Mouse (Mus musculus) limb, embryonic 13.5 days (tissue): ENCODE data around the gene Abcd1. TPM values are rescaled to one million over a fixed set of nuclear protein-coding genes. Genes with fewer than 3 reads are reported as not detected.

Experiments used
- ATAC-seq: fragments of 200-750 bp; cut with Nextera tagmentation; 2 replicates; pipeline ENCODE4 v1.8.0; 2017; ENCODE audit warnings: low read depth, moderate number of reproducible peaks, moderate TSS enrichment; ENCODE audit not compliant: low FRiP score
- H3K27ac ChIP-seq: fragments of 300-500 bp; sonication (generic); 2 replicates; pipeline ENCODE4 v1.5.1; 2015; ENCODE audit warnings: inconsistent platforms, mild to moderate bottlenecking, moderate library complexity
- H3K27me3 ChIP-seq: fragments of 300-500 bp; sonication (generic); 2 replicates; pipeline ENCODE4 v1.6.1; 2015; ENCODE audit warnings: mild to moderate bottlenecking, inconsistent platforms
- H3K36me3 ChIP-seq: fragments of 300-500 bp; sonication (generic); 2 replicates; pipeline ENCODE4 v1.6.1; 2015; ENCODE audit warnings: inconsistent platforms, mild to moderate bottlenecking, moderate library complexity
- H3K4me1 ChIP-seq: fragments of 300-500 bp; sonication (generic); 2 replicates; pipeline ENCODE4 v1.6.1; 2015; ENCODE audit warnings: inconsistent platforms
- H3K4me2 ChIP-seq: fragments of 300-500 bp; sonication (generic); replicated peaks from 2 replicates; pipeline ENCODE4 v1.6.1; 2015; ENCODE audit warnings: inconsistent platforms, mild to moderate bottlenecking, moderate library complexity
- H3K4me3 ChIP-seq: fragments of 300-500 bp; sonication (generic); 2 replicates; pipeline ENCODE4 v1.5.1; 2015; ENCODE audit warnings: moderate library complexity, mild to moderate bottlenecking, inconsistent platforms
- H3K9ac ChIP-seq: fragments of 300-500 bp; sonication (generic); 2 replicates; pipeline ENCODE4 v1.6.1; 2015; ENCODE audit warnings: mild to moderate bottlenecking, inconsistent platforms
- H3K9me3 ChIP-seq: fragments of 300-500 bp; sonication (generic); 2 replicates; pipeline ENCODE4 v1.6.1; 2016; ENCODE audit warnings: inconsistent platforms
- WGBS: fragments of 180-500 bp; shearing (Covaris S2); methylation state at CpG from one replicate; pipeline ENCODE4 v1.1.7; 2015; 5-methylcytosine and 5-hydroxymethylcytosine counted together
- polyA plus RNA-seq: library from polyadenylated mRNA; unstranded; fragments of >200 nt; fragmentation: Nextera tagmentation; extraction: Ambion mirVana; gene quantifications from 2 replicates; pipeline ENCODE4 v1.2.1, GENCODE M21; 2015

Gene Abcd1
- polyA plus RNA-seq, 1 experiment from 2014 or later, result 17.1 TPM

GRCm38 (mm10) chrX:73787225-73787558, 70.8 kb downstream of the Abcd1 start:
- H3K36me3 ChIP-seq, result peaks cover 21% of the 10 kb centered on the region
- ATAC-seq, result no peak; the same call in 1 of the 2 replicates
- peaks cover 12% of the 10 kb centered on the region for H3K4me1 ChIP-seq
- peaks cover 5% of the 10 kb centered on the region for H3K27me3 ChIP-seq
- H3K9ac ChIP-seq, result peak overlapping the region; percentile 75
- H3K4me3 ChIP-seq, result peak overlapping the region; percentile 60
- WGBS, result 23% methylated on average over 22 of the region's 22 CpGs
- no peaks in the 10 kb centered on the region for H3K9me3 ChIP-seq
- H3K4me2 ChIP-seq, result peak overlapping the region; percentile 68
- peak overlapping the region; percentile 70; the same call in 1 of the 2 replicates for H3K27ac ChIP-seq

Other genes starting within 250 kb of the Abcd1 start
- 67.7 and 68.8 TPM in 2 replicates for gene Bgn, start 233.0 kb upstream of the Abcd1 start, polyA plus RNA-seq
- gene Atp2b3, start 213.5 kb upstream of the Abcd1 start, polyA plus RNA-seq, result 0.24 and 0.31 TPM in 2 replicates
- gene Dusp9, start 77.2 kb upstream of the Abcd1 start, polyA plus RNA-seq, result 22.6 and 23.2 TPM in 2 replicates
- gene Pnck, start 56.5 kb upstream of the Abcd1 start, polyA plus RNA-seq, result 21.7 TPM in 2 replicates
- 8.3 and 8.8 TPM in 2 replicates for gene Slc6a8, start 43.4 kb upstream of the Abcd1 start, polyA plus RNA-seq
- gene Bcap31, start 422 bp upstream of the Abcd1 start, polyA plus RNA-seq, result 211 and 215 TPM in 2 replicates
- gene Plxnb3, start 40.5 kb downstream of the Abcd1 start, polyA plus RNA-seq, result 0.37 and 0.48 TPM in 2 replicates
- gene Srpk3, start 57.8 kb downstream of the Abcd1 start, polyA plus RNA-seq, result 23.8 and 25.7 TPM in 2 replicates
- gene Idh3g, start 70.3 kb downstream of the Abcd1 start, polyA plus RNA-seq, result 200 and 206 TPM in 2 replicates
- gene Ssr4, start 70.4 kb downstream of the Abcd1 start, polyA plus RNA-seq, result 182 TPM in 2 replicates
- 1.2 and 1.6 TPM in 2 replicates for gene Pdzd4, start 108.4 kb downstream of the Abcd1 start, polyA plus RNA-seq
- 0.05 and 0.13 TPM in 2 replicates for gene Avpr2, start 175.5 kb downstream of the Abcd1 start, polyA plus RNA-seq
- 2.0 and 2.6 TPM in 2 replicates for gene L1cam, start 179.5 kb downstream of the Abcd1 start, polyA plus RNA-seq
- gene Arhgap4, start 205.3 kb downstream of the Abcd1 start, polyA plus RNA-seq, result 3.0 and 3.9 TPM in 2 replicates
- gene Naa10, start 205.3 kb downstream of the Abcd1 start, polyA plus RNA-seq, result 138 and 139 TPM in 2 replicates
- gene Renbp, start 214.3 kb downstream of the Abcd1 start, polyA plus RNA-seq, result 29.7 and 32.3 TPM in 2 replicates
- 62.0 and 64.6 TPM in 2 replicates for gene Hcfc1, start 249.8 kb downstream of the Abcd1 start, polyA plus RNA-seq